Mouse (Mus musculus): ENCODE measurements at regions not wholly inside any gene's neighbourhood (a gene's known extent, or its start where the extent isn't known, plus 50 kb on each side); places are given as distances from the start of the nearest gene placed in this dataset.

DNA sequence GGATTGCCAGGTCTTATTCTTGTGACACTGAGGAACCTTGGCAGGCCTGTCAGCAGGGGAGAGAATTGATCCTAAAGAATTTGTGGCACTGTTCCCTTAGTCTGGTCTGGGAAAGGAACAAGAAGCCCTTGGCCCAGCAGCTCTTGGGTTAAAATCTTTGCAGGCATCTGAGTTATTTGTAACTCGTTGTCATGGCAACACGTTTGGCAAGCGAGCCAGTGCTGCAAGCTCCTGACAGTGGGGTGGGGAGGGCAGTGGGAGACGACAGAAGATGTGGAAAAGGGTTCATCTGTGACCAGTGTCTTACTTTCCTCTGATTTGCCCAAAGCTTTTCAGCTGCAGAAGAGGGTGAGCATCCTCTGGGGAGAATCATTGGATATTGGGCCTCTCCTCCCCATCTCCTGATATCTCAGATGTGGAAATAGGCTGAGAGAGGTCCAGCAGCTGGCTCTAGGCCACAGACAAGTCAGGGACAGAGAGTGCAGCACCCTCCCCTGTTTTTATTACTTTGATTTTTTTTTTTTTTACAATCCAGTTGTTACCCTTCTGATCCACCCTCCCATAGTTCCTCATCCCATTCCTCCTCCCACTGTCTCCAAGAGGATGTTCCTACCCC, 92.4 kb upstream of the Huwe1 start:
- DNase-seq (ENCODE audit: low read depth, low spot score) = peak; percentile 2
